Mouse (Mus musculus): Measurements from ENCODE around the gene Mfrp. TPM values are rescaled to one million over a fixed set of nuclear protein-coding genes. Genes with fewer than 3 reads are reported as not detected.
A peak's percentile ranks its signal among the peaks of the same experiment; 100 is the strongest.

Mfrp gene
- polyA plus RNA-seq, 1 experiment from 2014 or later = 0.23 TPM

- Histone ChIP-seq H3K4me3 (peak overlapping the region; percentile 52), H3K27me3 (peaks cover 15% of the 10 kb centered on the region)
Measured at GRCm38 (mm10) chr9:44134851-44135730, 33.6 kb downstream of the Mfrp start.

GRCm38 (mm10) chr9:44135731-44136411 is 34.3 kb downstream of the Mfrp start:
- Histone ChIP-seq H3K4me3 (peak overlapping the region; percentile 52), H3K4me2 (replicated peaks) (peak overlapping the region; percentile 80), H3K9me3 (no peaks in the 10 kb centered on the region), H3K36me3 (no peaks in the 10 kb centered on the region), H3K4me1 (peaks cover 33% of the 10 kb centered on the region), H3K27ac (replicated peaks) (0 out of 2 replicates have a peak overlapping the region, but pooled peaks have one; percentile 43), H3K27me3 (peaks cover 15% of the 10 kb centered on the region), H3K9ac (replicated peaks) (peak overlapping the region; percentile 19; the same call in 1 of the 2 replicates)
- ATAC-seq (replicated peaks) = peak; percentile 42; the same call in 1 of the 2 replicates
- WGBS = 43% methylated on average over 7 of the region's 7 CpGs

More at GRCm38 (mm10) chr9:44134851-44135730, 33.6 kb downstream of the Mfrp start:
- no peaks in the 10 kb centered on the region for H3K9me3 ChIP-seq
- no peaks in the 10 kb centered on the region for H3K36me3 ChIP-seq
- peak; percentile 18 for ATAC-seq (replicated peaks)
- H3K4me2 ChIP-seq (replicated peaks) = peak overlapping the region; percentile 80
- H3K4me1 ChIP-seq = peaks cover 41% of the 10 kb centered on the region
- H3K9ac ChIP-seq (replicated peaks) = peak overlapping the region; percentile 49
- WGBS = 1% methylated on average over 49 of the region's 49 CpGs
- H3K27ac ChIP-seq (replicated peaks) = peak overlapping the region; percentile 43

- ATAC-seq (replicated peaks) = no peak
- peaks cover 15% of the 10 kb centered on the region for H3K27me3 ChIP-seq
- WGBS = 80% methylated on average over 4 of the region's 4 CpGs
Measured at GRCm38 (mm10) chr9:44137846-44138245, 36.3 kb downstream of the Mfrp start.

DNA sequence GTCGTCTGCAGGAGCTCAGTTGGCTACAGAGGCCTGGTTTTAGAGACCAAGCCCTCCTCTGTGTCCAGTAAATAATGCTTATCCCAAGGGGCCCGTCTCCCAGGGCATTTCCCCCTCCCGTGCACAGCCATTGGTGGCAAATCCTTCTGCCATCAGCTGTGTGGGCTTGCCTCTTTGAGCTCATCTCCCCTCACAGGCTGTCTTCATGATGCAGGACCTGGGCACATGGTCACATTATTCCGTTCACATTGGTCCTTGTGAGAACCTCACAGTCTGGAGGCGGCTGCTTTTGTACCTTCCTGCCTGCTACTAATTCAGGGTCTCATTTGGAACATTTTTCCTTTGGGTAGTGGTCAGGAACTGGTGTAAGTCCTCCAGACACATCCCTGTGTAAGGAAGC is 40.4 kb downstream of the Mfrp start:
- H3K36me3 ChIP-seq = peaks cover 19% of the 10 kb centered on the region; the same call in 1 of the 2 replicates
- H3K4me3 ChIP-seq = no peak overlapping the region
- H3K4me1 ChIP-seq = no peaks in the 10 kb centered on the region
- no peak overlapping the region for H3K4me2 ChIP-seq (replicated peaks)
- H3K27ac ChIP-seq (replicated peaks) = no peak overlapping the region
- no peaks in the 10 kb centered on the region for H3K27me3 ChIP-seq
- no peak overlapping the region for H3K9ac ChIP-seq (replicated peaks)
- WGBS = 67% methylated on average over 5 of the region's 5 CpGs
- H3K9me3 ChIP-seq = no peaks in the 10 kb centered on the region
- no peak for ATAC-seq (replicated peaks)

More at GRCm38 (mm10) chr9:44137846-44138245, 36.3 kb downstream of the Mfrp start:
- no peaks in the 10 kb centered on the region for H3K9me3 ChIP-seq
- no peak overlapping the region for H3K27ac ChIP-seq (replicated peaks)
- no peak overlapping the region for H3K9ac ChIP-seq (replicated peaks)
- no peaks in the 10 kb centered on the region for H3K36me3 ChIP-seq
- H3K4me3 ChIP-seq = no peak overlapping the region
- no peak overlapping the region for H3K4me2 ChIP-seq (replicated peaks)
- peaks cover 32% of the 10 kb centered on the region for H3K4me1 ChIP-seq

- H3K27ac ChIP-seq (replicated peaks) = no peak overlapping the region; the same call in 1 of the 2 replicates
- H3K4me2 ChIP-seq (replicated peaks) = no peak overlapping the region
- no peaks in the 10 kb centered on the region for H3K27me3 ChIP-seq
- H3K4me3 ChIP-seq = no peak overlapping the region
- ATAC-seq (replicated peaks) = no peak
- H3K9ac ChIP-seq (replicated peaks) = no peak overlapping the region
- H3K36me3 ChIP-seq = peaks cover 19% of the 10 kb centered on the region; the same call in 1 of the 2 replicates
- H3K4me1 ChIP-seq = no peaks in the 10 kb centered on the region
- 68% methylated on average over 5 of the region's 5 CpGs for WGBS
- H3K9me3 ChIP-seq = no peaks in the 10 kb centered on the region
Measured at GRCm38 (mm10) chr9:44143421-44143820, 41.9 kb downstream of the Mfrp start.

- Histone ChIP-seq H3K27ac (replicated peaks) (no peak overlapping the region), H3K4me1 (no peaks in the 10 kb centered on the region), H3K4me3 (no peak overlapping the region), H3K4me2 (replicated peaks) (no peak overlapping the region), H3K27me3 (no peaks in the 10 kb centered on the region), H3K36me3 (peaks cover 23% of the 10 kb centered on the region; the same call in 1 of the 2 replicates), H3K9me3 (no peaks in the 10 kb centered on the region), H3K9ac (replicated peaks) (no peak overlapping the region)
- 25% methylated on average over 7 of the region's 8 CpGs for WGBS
- ATAC-seq (replicated peaks) = no peak
Measured at GRCm38 (mm10) chr9:44144023-44144717, 42.6 kb downstream of the Mfrp start.

DNA sequence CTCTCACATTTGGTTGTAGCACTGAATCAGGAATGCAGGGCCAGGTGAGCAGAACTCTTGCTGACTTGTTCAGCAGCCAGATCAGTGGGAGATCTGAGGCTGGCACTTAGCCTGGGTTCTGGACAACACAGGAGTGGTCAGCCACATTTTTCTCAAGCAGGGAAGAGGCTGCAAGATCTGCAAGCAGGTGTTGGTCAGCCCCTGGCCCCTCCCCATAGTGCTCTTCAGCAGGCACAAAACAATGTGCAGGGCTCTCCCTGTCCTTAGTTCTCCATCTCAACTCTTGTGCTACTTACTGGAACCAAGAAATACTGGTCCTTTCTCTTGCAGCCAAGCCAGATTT is 43.2 kb downstream of the Mfrp start:
- Histone ChIP-seq H3K4me1 (no peaks in the 10 kb centered on the region), H3K27ac (replicated peaks) (no peak overlapping the region), H3K27me3 (no peaks in the 10 kb centered on the region), H3K9me3 (no peaks in the 10 kb centered on the region), H3K36me3 (peaks cover 28% of the 10 kb centered on the region), H3K9ac (replicated peaks) (no peak overlapping the region), H3K4me2 (replicated peaks) (no peak overlapping the region), H3K4me3 (no peak overlapping the region)
- ATAC-seq (replicated peaks) = no peak

DNA sequence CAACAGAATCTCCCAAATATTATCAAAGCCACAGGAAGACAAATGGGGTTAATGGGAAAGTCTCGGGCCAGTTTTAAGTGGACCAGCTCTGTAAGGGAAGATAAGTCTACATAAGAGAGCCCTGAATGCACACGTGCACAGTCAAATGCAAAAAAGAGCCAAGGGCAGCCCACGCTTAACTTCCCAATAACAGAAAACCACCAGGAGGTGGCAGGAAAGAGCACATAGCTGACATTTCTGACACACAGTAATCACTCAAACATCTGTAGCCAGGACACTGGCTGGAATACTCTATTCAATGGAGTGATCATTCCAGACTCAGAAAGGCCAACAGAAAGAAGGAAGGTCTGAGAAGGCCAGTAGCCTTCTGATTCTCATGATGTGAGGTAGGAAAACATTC is 45.8 kb downstream of the Mfrp start:
- 62% methylated on average over 3 of the region's 3 CpGs for WGBS
- peaks cover 44% of the 10 kb centered on the region for H3K36me3 ChIP-seq

More for the DNA sequence above, 45.8 kb downstream of the Mfrp start:
- Histone ChIP-seq H3K27ac (replicated peaks) (no peak overlapping the region), H3K4me2 (replicated peaks) (no peak overlapping the region), H3K4me1 (no peaks in the 10 kb centered on the region), H3K9ac (replicated peaks) (no peak overlapping the region), H3K9me3 (no peaks in the 10 kb centered on the region), H3K27me3 (no peaks in the 10 kb centered on the region), H3K4me3 (no peak overlapping the region)
- no peak for ATAC-seq (replicated peaks)

Other genes with a start within 250 kb of the Mfrp start
- 3.2 and 3.7 TPM in 2 replicates for gene Thy1, start 58.3 kb upstream of the Mfrp start, polyA plus RNA-seq (2015; fragmentation: Nextera tagmentation; extraction: Ambion mirVana)
- 9.0 and 10.0 TPM in 2 replicates for gene Usp2, start 34.7 kb upstream of the Mfrp start, polyA plus RNA-seq (2015; fragmentation: Nextera tagmentation; extraction: Ambion mirVana)
- 2.2 and 3.6 TPM in 2 replicates for gene C1qtnf5, start 5.5 kb downstream of the Mfrp start, polyA plus RNA-seq (2015; fragmentation: Nextera tagmentation; extraction: Ambion mirVana)
- gene Gm49380, start 11.8 kb downstream of the Mfrp start, polyA plus RNA-seq (2015; fragmentation: Nextera tagmentation; extraction: Ambion mirVana) = 0.17 and 0.18 TPM in 2 replicates
- gene Rnf26, start 11.8 kb downstream of the Mfrp start, polyA plus RNA-seq (2015; fragmentation: Nextera tagmentation; extraction: Ambion mirVana) = 39.9 and 40.1 TPM in 2 replicates
- gene Mcam, start 32.7 kb downstream of the Mfrp start, polyA plus RNA-seq (2015; fragmentation: Nextera tagmentation; extraction: Ambion mirVana) = 11.3 and 13.1 TPM in 2 replicates
- 25.7 and 26.4 TPM in 2 replicates for gene Cbl, start 132.3 kb downstream of the Mfrp start, polyA plus RNA-seq (2015; fragmentation: Nextera tagmentation; extraction: Ambion mirVana)
- gene Ccdc153, start 138.9 kb downstream of the Mfrp start, polyA plus RNA-seq (2015; fragmentation: Nextera tagmentation; extraction: Ambion mirVana) = 0.32 TPM in 1 of 2 replicates, not detected in the other
- 0.59 and 0.61 TPM in 2 replicates for gene Pdzd3, start 149.7 kb downstream of the Mfrp start, polyA plus RNA-seq (2015; fragmentation: Nextera tagmentation; extraction: Ambion mirVana)
- 4.5 and 5.2 TPM in 2 replicates for gene Nlrx1, start 166.9 kb downstream of the Mfrp start, polyA plus RNA-seq (2015; fragmentation: Nextera tagmentation; extraction: Ambion mirVana)
- gene Abcg4, start 186.9 kb downstream of the Mfrp start, polyA plus RNA-seq (2015; fragmentation: Nextera tagmentation; extraction: Ambion mirVana) = 14.2 and 15.6 TPM in 2 replicates
- 33.4 and 35.4 TPM in 2 replicates for gene Hinfp, start 203.9 kb downstream of the Mfrp start, polyA plus RNA-seq (2015; fragmentation: Nextera tagmentation; extraction: Ambion mirVana)
- 21.5 and 24.2 TPM in 2 replicates for gene C2cd2l, start 218.6 kb downstream of the Mfrp start, polyA plus RNA-seq (2015; fragmentation: Nextera tagmentation; extraction: Ambion mirVana)
- gene Dpagt1, start 224.3 kb downstream of the Mfrp start, polyA plus RNA-seq (2015; fragmentation: Nextera tagmentation; extraction: Ambion mirVana) = 32.2 and 32.5 TPM in 2 replicates
- 232 and 253 TPM in 2 replicates for gene H2afx, start 233.0 kb downstream of the Mfrp start, polyA plus RNA-seq (2015; fragmentation: Nextera tagmentation; extraction: Ambion mirVana)
- 66.3 and 71.2 TPM in 2 replicates for gene Hmbs, start 242.5 kb downstream of the Mfrp start, polyA plus RNA-seq (2015; fragmentation: Nextera tagmentation; extraction: Ambion mirVana)

All from forebrain, embryonic 15.5 days (tissue).